Mouse (Mus musculus): Measurements from ENCODE around the gene Myh9.

- TF ChIP-seq GATA1 (IDR thresholded peaks at IDR 0.05; ENCODE audit: borderline replicate concordance, low read length) (no peak), FLI1 (IDR thresholded peaks at IDR 0.05; ENCODE audit: low read length) (no peak)
Observed at GRCm38 (mm10) chr15:77843046-77843445, 1.1 kb upstream of the Myh9 start.

Measured in megakaryocyte, embryonic 14.5 days (primary cell).